15 mouse cellular contexts compared by ENCODE assay signal in genomic region chr2:45052587-45052986, GRCm38 (mm10).
A peak's percentile ranks its signal among the peaks of the same experiment; 100 is the strongest.
DNase-seq lines count a peak whose midpoint lies in the region; ATAC-seq and TF ChIP-seq lines count a peak whose summit lies in the region.
"Had no signal": no experiment of that assay in that cellular context is flagged by ENCODE, and none has a peak within 500 bp of the region (broad histone marks: within the 10 kb centered on the region; RNA-seq: fewer than 3 reads in every experiment).

No protein-coding gene starts in this region.

- no peaks in the 10 kb centered on the region; the same call in 1 of the 2 replicates for H3K79me2 ChIP-seq in liver, adult 2 months (ENCODE audit: control insufficient read depth, insufficient read depth, low read length)

- DNase-seq in heart, postnatal 36 days = no peak
- no peak for DNase-seq in liver, adult 2 months (ENCODE audit: extremely low read depth, low read depth, low spot score)
- no peak for DNase-seq in liver, embryonic 11.5 days (ENCODE audit: low spot score)
- no peak for DNase-seq in embryonic facial prominence, embryonic 10.5 days (ENCODE audit: low spot score)
- DNase-seq in thymus, adult 2 months = no peak
- DNase-seq in adrenal gland, adult 2 months = no peak
- DNase-seq: cerebellum, postnatal 25 days; heart, postnatal 14 days; kidney, adult 2 months; retina, postnatal 1 day had no signal

- H3K4me3 ChIP-seq in heart, embryonic 15.5 days = no peak overlapping the region
- H3K4me3 ChIP-seq in liver, adult 2 months (ENCODE audit: insufficient read depth, low read depth, low read length) = no peak overlapping the region
- H3K4me3 ChIP-seq in liver, embryonic 11.5 days (ENCODE audit: low read depth, low read length) = no peak overlapping the region
- H3K4me3 ChIP-seq in bone marrow macrophage, adult 2 months (ENCODE audit: insufficient read depth, low read length) = no peak overlapping the region
- H3K4me3 ChIP-seq in embryonic facial prominence, embryonic 10.5 days = no peak overlapping the region
- H3K4me3 ChIP-seq in thymus, adult 2 months (ENCODE audit: control insufficient read depth, insufficient read depth, low read length) = no peak overlapping the region
- H3K4me3 ChIP-seq: lung, embryonic 15.5 days; neural tube, embryonic 12.5 days had no signal

- H3K27me3 ChIP-seq in heart, embryonic 15.5 days = no peaks in the 10 kb centered on the region
- H3K27me3 ChIP-seq in liver, adult 2 months (ENCODE audit: control insufficient read depth, insufficient read depth, low read length) = no peaks in the 10 kb centered on the region
- H3K27me3 ChIP-seq in liver, embryonic 11.5 days (replicated peaks; ENCODE audit: control insufficient read depth, insufficient read depth, low read length) = no peaks in the 10 kb centered on the region
- H3K27me3 ChIP-seq in embryonic facial prominence, embryonic 10.5 days (replicated peaks; ENCODE audit: low read depth, poor library complexity, severe bottlenecking) = no peaks in the 10 kb centered on the region
- H3K27me3 ChIP-seq in thymus, adult 2 months (ENCODE audit: control insufficient read depth, insufficient read depth, low read length) = no peaks in the 10 kb centered on the region
- H3K27me3 ChIP-seq: lung, embryonic 15.5 days; neural tube, embryonic 12.5 days had no signal

- no peak for ATAC-seq in heart, embryonic 15.5 days (replicated peaks; ENCODE audit: insufficient number of reproducible peaks, insufficient read depth, low FRiP score, low read depth)
- no peak for ATAC-seq in liver, embryonic 11.5 days (replicated peaks; ENCODE audit: low FRiP score)

- peaks cover 46% of the 10 kb centered on the region for H3K4me1 ChIP-seq in heart, embryonic 15.5 days (replicated peaks)
- H3K4me1 ChIP-seq in liver, adult 2 months (ENCODE audit: control insufficient read depth, insufficient read depth, low read length) = peaks cover 18% of the 10 kb centered on the region; the same call in 1 of the 2 replicates
- H3K4me1 ChIP-seq in liver, embryonic 11.5 days (replicated peaks; ENCODE audit: control insufficient read depth, insufficient read depth, low read length) = peaks cover 65% of the 10 kb centered on the region
- peaks cover 57% of the 10 kb centered on the region for H3K4me1 ChIP-seq in bone marrow macrophage, adult 2 months (ENCODE audit: control insufficient read depth, insufficient read depth, low read length)
- H3K4me1 ChIP-seq in embryonic facial prominence, embryonic 10.5 days = peaks cover 48% of the 10 kb centered on the region
- no peaks in the 10 kb centered on the region for H3K4me1 ChIP-seq in thymus, adult 2 months (replicated peaks; ENCODE audit: control insufficient read depth, insufficient read depth, low read length)

- no peak for TF ChIP-seq POLR2A in liver, adult 2 months (IDR thresholded peaks at IDR 0.05; ENCODE audit: extremely low read depth, insufficient read depth, low read length)
- no peak for TF ChIP-seq POLR2A in bone marrow macrophage, adult 2 months (IDR thresholded peaks at IDR 0.05; ENCODE audit: borderline replicate concordance, low read depth, low read length)
- TF ChIP-seq POLR2A in thymus, adult 2 months (IDR thresholded peaks at IDR 0.05; ENCODE audit: control insufficient read depth, extremely low read depth, insufficient read depth, low read length, poor library complexity) = no peak

- no peak overlapping the region for H3K4me2 ChIP-seq in heart, embryonic 15.5 days
- H3K4me2 ChIP-seq in liver, embryonic 11.5 days = no peak overlapping the region
- H3K4me2 ChIP-seq: lung, embryonic 15.5 days; midbrain, embryonic 11.5 days; neural tube, embryonic 12.5 days had no signal

- H3K9ac ChIP-seq in heart, embryonic 15.5 days = no peak overlapping the region
- no peak overlapping the region for H3K9ac ChIP-seq in liver, adult 2 months (ENCODE audit: low read depth, low read length)
- no peak overlapping the region for H3K9ac ChIP-seq in liver, embryonic 11.5 days (ENCODE audit: low read depth, low read length)
- H3K9ac ChIP-seq: lung, embryonic 15.5 days; neural tube, embryonic 12.5 days had no signal

- TF ChIP-seq CTCF in liver, adult 2 months (IDR thresholded peaks at IDR 0.05; ENCODE audit: low read depth, low read length) = no peak
- no peak for TF ChIP-seq CTCF in bone marrow macrophage, adult 2 months (IDR thresholded peaks at IDR 0.05; ENCODE audit: low read depth, low read length)
- TF ChIP-seq CTCF in thymus, adult 2 months (IDR thresholded peaks at IDR 0.05; ENCODE audit: borderline replicate concordance, control insufficient read depth, extremely low read depth, insufficient read depth, low read length, poor library complexity) = no peak

- intact Hi-C loops in heart, postnatal 36 days (cut with DNase I) = no loop called here

- H3K9me3 ChIP-seq in heart, embryonic 15.5 days (replicated peaks) = no peaks in the 10 kb centered on the region
- H3K9me3 ChIP-seq in liver, embryonic 11.5 days (ENCODE audit: control insufficient read depth, low read length) = no peaks in the 10 kb centered on the region
- H3K9me3 ChIP-seq in embryonic facial prominence, embryonic 10.5 days = no peaks in the 10 kb centered on the region
- H3K9me3 ChIP-seq: lung, embryonic 15.5 days; neural tube, embryonic 12.5 days had no signal

- peak overlapping the region; percentile 1; the same call in 1 of the 2 replicates for H3K27ac ChIP-seq in heart, embryonic 15.5 days
- H3K27ac ChIP-seq in liver, adult 2 months (replicated peaks; ENCODE audit: insufficient read depth, low read depth, low read length) = 0 out of 2 replicates have a peak overlapping the region, but pooled peaks have one; percentile 2
- H3K27ac ChIP-seq in liver, embryonic 11.5 days (ENCODE audit: low read depth, low read length) = no peak overlapping the region; the same call in 1 of the 2 replicates
- peak overlapping the region; percentile 4; the same call in 1 of the 2 replicates for H3K27ac ChIP-seq in bone marrow macrophage, adult 2 months (ENCODE audit: insufficient read depth, low read depth, low read length)
- H3K27ac ChIP-seq in embryonic facial prominence, embryonic 10.5 days (replicated peaks) = peak overlapping the region; percentile 37
- H3K27ac ChIP-seq in thymus, adult 2 months (ENCODE audit: control insufficient read depth, insufficient read depth, low read length) = no peak overlapping the region
- H3K27ac ChIP-seq: lung, embryonic 15.5 days; neural tube, embryonic 12.5 days had no signal

- 53% methylated on average over 4 of the region's 4 CpGs for WGBS in heart, embryonic 15.5 days
- 53% methylated on average over 4 of the region's 4 CpGs for WGBS in liver, adult 2 months
- WGBS in liver, embryonic 11.5 days = 60% methylated on average over 4 of the region's 4 CpGs
- 68% methylated on average over 4 of the region's 4 CpGs for WGBS in embryonic facial prominence, embryonic 10.5 days
- WGBS in thymus, adult 2 months = 67% methylated on average over 4 of the region's 4 CpGs

- no peaks in the 10 kb centered on the region for H3K36me3 ChIP-seq in heart, embryonic 15.5 days
- H3K36me3 ChIP-seq in liver, adult 2 months (ENCODE audit: control insufficient read depth, insufficient read depth, low read length) = no peaks in the 10 kb centered on the region
- no peaks in the 10 kb centered on the region; the same call in 1 of the 2 replicates for H3K36me3 ChIP-seq in liver, embryonic 11.5 days (ENCODE audit: control insufficient read depth, insufficient read depth, low read length)
- no peaks in the 10 kb centered on the region for H3K36me3 ChIP-seq in embryonic facial prominence, embryonic 10.5 days (replicated peaks)
- no peaks in the 10 kb centered on the region for H3K36me3 ChIP-seq in thymus, adult 2 months (ENCODE audit: control insufficient read depth, insufficient read depth, low read length)
- H3K36me3 ChIP-seq: lung, embryonic 15.5 days; neural tube, embryonic 12.5 days had no signal

Comparison
In these comparisons a context has a peak if more than half of its experiments do, and no peak if none do; other contexts are left out.
1. H3K27ac ChIP-seq: peak in heart, embryonic 15.5 days (single experiment), liver, adult 2 months (single experiment), bone marrow macrophage, adult 2 months (single experiment) and embryonic facial prominence, embryonic 10.5 days (single experiment); none in liver, embryonic 11.5 days (single experiment) and thymus, adult 2 months (single experiment).